Mouse (Mus musculus) ES-E14 (cell line): ENCODE results near the gene Tmem131. TPM values are rescaled to one million over a fixed set of nuclear protein-coding genes. Genes with fewer than 3 reads are reported as not detected.

ENCODE experiments used
- DNase-seq: peaks from one replicate; pipeline ENCODE4 v3.0.0-alpha.2; 2013; ENCODE audit warnings: low read depth, low spot score
- H3K27ac ChIP-seq: 2 replicates; pipeline ENCODE4 v1.5.1; 2012; ENCODE audit warnings: low read depth, mild to moderate bottlenecking, low read length, moderate library complexity, mixed read lengths; ENCODE audit not compliant: poor library complexity, insufficient read depth, severe bottlenecking
- H3K36me3 ChIP-seq: 2 replicates; pipeline ENCODE4 v1.6.1; 2012; ENCODE audit warnings: mild to moderate bottlenecking, low read length, moderate library complexity, mixed read lengths; ENCODE audit not compliant: control insufficient read depth, poor library complexity, insufficient read depth, severe bottlenecking
- H3K4me1 ChIP-seq, 2 experiments: fragments of 150-350 bp in 1 of 2; sonication (generic) in 1 of 2; 2 replicates each; pipeline ENCODE4 v1.6.1; 2012; ENCODE audit warnings: low read length in 2 of 2, mild to moderate bottlenecking in 1 of 2, mixed read lengths in 1 of 2; ENCODE audit not compliant: control insufficient read depth in 2 of 2, insufficient read depth in 2 of 2, poor library complexity in 1 of 2
- H3K4me3 ChIP-seq, 2 experiments: fragments of 150-350 bp in 1 of 2; sonication (generic) in 1 of 2; 2 replicates each; pipeline ENCODE4 v1.5.1; 2012; ENCODE audit warnings: low read length in 2 of 2, low read depth in 1 of 2, mild to moderate bottlenecking in 1 of 2, mixed read lengths in 1 of 2; ENCODE audit not compliant: insufficient read depth in 1 of 2, poor library complexity in 1 of 2, severe bottlenecking in 1 of 2
- H3K9ac ChIP-seq: 2 replicates; pipeline ENCODE4 v1.6.1; 2012; ENCODE audit warnings: low read depth, mild to moderate bottlenecking, low read length, mixed read lengths; ENCODE audit not compliant: poor library complexity, insufficient read depth, severe bottlenecking
- H3K9me3 ChIP-seq: fragments of 150-350 bp; sonication (generic); 2 replicates; pipeline ENCODE4 v1.6.1; 2012; ENCODE audit warnings: low read depth, mild to moderate bottlenecking, low read length; ENCODE audit not compliant: control insufficient read depth, insufficient read depth
- CHD2 ChIP-seq: IDR thresholded peaks from 2 replicates; pipeline ENCODE4 v1.6.1; 2014; ENCODE audit warnings: mild to moderate bottlenecking, low read depth, low read length, inconsistent platforms
- HCFC1 ChIP-seq: IDR thresholded peaks from 2 replicates; pipeline ENCODE4 v1.6.1; 2012; ENCODE audit warnings: low read length, inconsistent platforms, borderline replicate concordance; ENCODE audit not compliant: insufficient read depth
- MAFK ChIP-seq: IDR thresholded peaks from 2 replicates; pipeline ENCODE4 v1.6.1; 2014; ENCODE audit warnings: mild to moderate bottlenecking, low read depth, low read length, inconsistent platforms; ENCODE audit not compliant: insufficient read depth
- ZC3H11A ChIP-seq: IDR thresholded peaks from 2 replicates; pipeline ENCODE4 v1.6.1; 2012; ENCODE audit warnings: low read depth, mild to moderate bottlenecking, inconsistent platforms, low read length, borderline replicate concordance
- ZNF384 ChIP-seq: IDR thresholded peaks from 2 replicates; pipeline ENCODE4 v1.6.1; 2012; ENCODE audit warnings: low read depth, low read length, inconsistent platforms
- in situ Hi-C, 2 experiments: fragments of 600-800 bp; cut with MboI; formaldehyde crosslinking; loops; one replicate each; pipeline ENCODE4 v1.15.1; 2025; ENCODE audit warnings: low sequenced_read_pairs in 2 of 2, inconsistent platforms in 1 of 2; ENCODE audit not compliant: unreplicated experiment in 2 of 2
- total RNA-seq: library from RNA; depleted of rRNA; stranded (reverse); fragments of 300-350 nt; gene quantifications from 2 replicates; pipeline ENCODE4 v1.2.3, GENCODE M21; 2012

The Tmem131 gene
- total RNA-seq, 1 experiment: 73.1 TPM

DNA sequence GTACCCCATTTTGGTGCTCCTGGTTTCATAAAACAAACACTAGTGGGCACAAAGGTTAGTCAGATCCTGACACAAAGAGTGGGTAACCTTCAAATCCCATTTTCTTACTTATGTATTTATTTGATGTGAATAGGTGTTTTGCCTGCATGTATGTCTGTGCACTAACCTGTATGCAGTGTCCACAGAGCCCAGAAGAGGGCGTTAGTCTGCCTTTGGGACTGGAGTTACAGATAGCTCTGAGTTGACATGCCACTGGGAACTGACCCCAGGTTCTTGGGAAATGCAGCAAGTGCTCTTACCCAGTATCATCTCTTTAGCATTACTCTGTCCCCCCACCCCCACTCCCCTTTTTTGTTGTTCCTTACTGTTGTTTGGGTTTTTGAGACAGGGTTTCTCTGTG, 95.4 kb downstream of the Tmem131 start:
- Histone ChIP-seq H3K9ac (no peak overlapping the region), H3K9me3 (no peaks in the 10 kb centered on the region), H3K4me3 (no peak overlapping the region), H3K27ac (no peak overlapping the region), H3K4me1 (peaks cover 5 to 19% of the 10 kb centered on the region in 2 experiments; a peak in 3 of 4 replicates), H3K36me3 (peaks cover 8% of the 10 kb centered on the region)
- no peak for DNase-seq
- TF ChIP-seq MAFK (no peak), CHD2 (no peak), ZNF384 (no peak), ZC3H11A (no peak), HCFC1 (no peak)
- in situ Hi-C loops: no loop called here

DNA sequence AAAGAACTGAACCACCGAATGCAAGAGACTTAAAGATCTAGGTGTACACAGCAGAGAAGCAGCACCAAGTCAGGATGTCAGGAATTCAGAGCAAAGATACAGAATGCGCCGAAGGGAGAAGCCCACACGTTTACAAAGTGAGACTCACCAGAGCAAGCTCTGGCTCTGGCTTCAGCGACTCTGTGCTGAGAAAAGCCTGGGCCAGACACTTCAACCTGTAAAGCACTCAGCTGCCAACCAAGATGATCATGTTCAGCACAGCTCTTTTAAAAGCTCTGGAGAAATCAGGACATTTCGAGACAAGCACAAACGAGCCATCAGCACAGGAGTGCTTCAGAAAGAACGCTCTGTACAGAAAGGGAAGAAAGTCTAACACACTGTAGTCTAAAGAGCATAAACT, 96.2 kb downstream of the Tmem131 start:
- no peak overlapping the region for H3K4me3 ChIP-seq
- TF ChIP-seq HCFC1 (no peak), ZNF384 (no peak), CHD2 (no peak), ZC3H11A (no peak), MAFK (no peak)
- no peak for DNase-seq
- peaks cover 5 to 19% of the 10 kb centered on the region in 2 experiments; a peak in 3 of 4 replicates for H3K4me1 ChIP-seq
- no peak overlapping the region for H3K27ac ChIP-seq
- no peaks in the 10 kb centered on the region for H3K9me3 ChIP-seq
- no peak overlapping the region for H3K9ac ChIP-seq
- in situ Hi-C loops: no loop called here
- peaks cover 8% of the 10 kb centered on the region for H3K36me3 ChIP-seq

DNA sequence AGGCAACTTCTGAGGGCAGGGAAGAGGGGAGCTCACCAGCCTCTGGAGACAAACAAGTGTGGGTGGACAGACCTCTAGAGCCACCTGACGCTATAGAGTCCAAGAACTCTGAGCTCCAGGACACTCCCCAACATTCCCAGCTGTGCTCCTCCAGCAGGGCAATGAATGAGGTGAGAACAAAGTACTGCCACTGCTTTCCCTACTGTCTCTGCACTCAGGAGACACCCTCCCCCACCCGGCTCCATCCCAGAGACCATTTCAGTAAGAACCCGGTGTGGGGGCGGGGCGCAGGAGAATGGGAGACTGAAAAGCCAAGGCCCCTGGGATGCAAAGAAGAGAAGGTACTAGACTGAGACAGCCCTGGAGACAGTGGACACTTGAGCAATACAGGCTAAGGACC, 98.4 kb downstream of the Tmem131 start:
- H3K4me1 ChIP-seq: peaks cover 5 to 17% of the 10 kb centered on the region in 2 experiments; a peak in 3 of 4 replicates
- peaks cover 5% of the 10 kb centered on the region; the same call in 1 of the 2 replicates for H3K36me3 ChIP-seq
- in situ Hi-C loops: no loop called here
- no peaks in the 10 kb centered on the region for H3K9me3 ChIP-seq
- peak; percentile 62 for DNase-seq
- peak overlapping the region; percentile 20; the same call in 1 of the 2 replicates for H3K27ac ChIP-seq
- no peak overlapping the region for H3K9ac ChIP-seq
- TF ChIP-seq MAFK (no peak), ZC3H11A (no peak), CHD2 (no peak), HCFC1 (no peak), ZNF384 (no peak)
- no peak overlapping the region for H3K4me3 ChIP-seq

DNA sequence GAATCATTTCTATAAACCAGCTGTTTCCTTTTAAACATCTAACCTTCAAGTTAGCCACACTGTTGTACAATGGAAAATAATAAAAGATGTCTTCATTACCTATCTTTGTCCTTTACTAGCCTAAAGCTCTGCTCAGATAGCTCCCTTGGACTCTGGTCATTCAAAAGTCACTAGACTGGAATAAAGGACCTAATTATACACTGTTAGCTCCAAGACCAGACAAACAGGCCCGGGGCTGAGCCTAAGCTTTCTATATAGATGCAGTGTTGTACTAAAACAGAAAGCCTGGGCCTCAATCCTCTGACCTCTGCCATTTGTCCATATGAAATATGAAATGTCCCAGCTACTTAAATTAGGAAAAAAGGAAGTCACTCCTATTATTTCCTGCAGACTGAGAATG, 101.7 kb downstream of the Tmem131 start:
- peaks cover 5 to 15% of the 10 kb centered on the region in 2 experiments; a peak in 3 of 4 replicates for H3K4me1 ChIP-seq
- H3K9ac ChIP-seq: no peak overlapping the region
- H3K9me3 ChIP-seq: no peaks in the 10 kb centered on the region
- DNase-seq: no peak
- peaks cover 15% of the 10 kb centered on the region for H3K36me3 ChIP-seq
- H3K4me3 ChIP-seq: no peak overlapping the region
- in situ Hi-C loops: no loop called here
- no peak overlapping the region for H3K27ac ChIP-seq
- TF ChIP-seq ZC3H11A (no peak), HCFC1 (no peak), ZNF384 (no peak), CHD2 (no peak), MAFK (no peak)

DNA sequence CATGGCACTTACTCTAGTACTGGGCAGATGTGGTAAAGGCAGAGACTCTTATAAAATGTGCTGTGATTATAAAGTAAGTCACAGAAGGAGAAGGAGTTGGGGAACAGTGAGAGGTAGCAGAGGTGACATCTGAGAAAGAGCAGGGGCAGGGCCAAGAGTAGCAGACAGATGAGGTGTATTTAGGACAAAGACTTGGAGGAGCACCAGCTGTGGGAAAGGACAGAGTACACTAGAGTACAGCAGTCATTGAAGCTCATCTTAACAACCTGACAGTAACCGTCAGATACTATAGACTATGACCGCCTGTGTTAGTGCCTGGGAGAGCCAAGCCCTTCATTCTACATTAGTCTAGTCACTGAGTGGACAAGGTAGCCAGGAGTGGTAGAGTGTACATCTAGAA, 102.5 kb downstream of the Tmem131 start:
- TF ChIP-seq ZNF384 (no peak), MAFK (no peak), ZC3H11A (no peak), CHD2 (no peak), HCFC1 (no peak)
- H3K27ac ChIP-seq: no peak overlapping the region
- H3K36me3 ChIP-seq: peaks cover 18% of the 10 kb centered on the region
- H3K9ac ChIP-seq: no peak overlapping the region
- H3K9me3 ChIP-seq: no peaks in the 10 kb centered on the region
- peaks cover 5 to 18% of the 10 kb centered on the region in 2 experiments; a peak in 3 of 4 replicates for H3K4me1 ChIP-seq
- DNase-seq: no peak
- in situ Hi-C loops: no loop called here
- H3K4me3 ChIP-seq: no peak overlapping the region
